27 mouse cellular contexts compared by ENCODE assay signal in the genomic region with DNA sequence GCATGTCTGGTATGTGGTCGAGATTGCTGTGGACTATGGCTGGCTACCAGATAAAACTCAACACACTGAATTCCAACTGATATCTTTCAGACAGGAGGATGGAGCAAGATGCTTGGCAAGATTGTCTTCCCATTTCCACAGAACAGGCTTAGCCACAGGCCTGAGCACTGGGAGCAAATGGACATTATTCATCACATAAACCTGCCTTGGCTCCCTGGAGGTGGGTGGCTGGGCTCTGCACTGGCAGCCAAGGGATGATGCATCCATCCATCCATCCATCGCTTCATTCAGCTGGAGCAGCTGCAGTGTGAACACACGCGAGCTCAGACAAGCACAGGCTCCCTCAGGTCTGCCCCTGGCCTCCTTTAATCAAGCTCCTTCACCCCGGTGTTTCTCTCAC.
DNase-seq lines count a peak whose midpoint lies in the region; ATAC-seq and TF ChIP-seq lines count a peak whose summit lies in the region.
"Had no signal": no experiment of that assay in that cellular context is flagged by ENCODE, and none has a peak within 500 bp of the region (broad histone marks: within the 10 kb centered on the region; RNA-seq: fewer than 3 reads in every experiment).

No protein-coding gene starts in this region.

- no peak overlapping the region for H3K4me3 ChIP-seq in ES-Bruce4 (ENCODE audit: low read depth, low read length)
- H3K4me3 ChIP-seq: embryonic facial prominence, embryonic 10.5 days; embryonic facial prominence, embryonic 13.5 days; erythroblast, embryonic 14.5 days; forebrain, embryonic 10.5 days; forebrain, embryonic 13.5 days; heart, embryonic 13.5 days; hindbrain, embryonic 12.5 days; hindbrain, embryonic 15.5 days had no signal

- no peaks in the 10 kb centered on the region for H3K9me3 ChIP-seq in ES-Bruce4 (replicated peaks; ENCODE audit: control insufficient read depth, insufficient read depth, low read length, poor library complexity, severe bottlenecking)
- H3K9me3 ChIP-seq: embryonic facial prominence, embryonic 10.5 days; embryonic facial prominence, embryonic 13.5 days; forebrain, embryonic 10.5 days; forebrain, embryonic 13.5 days; heart, embryonic 13.5 days; hindbrain, embryonic 12.5 days; hindbrain, embryonic 15.5 days had no signal

- in situ Hi-C loops in Patski (cut with MboI; ENCODE audit: low pct_unique_long_range_greater_than_20kb): no loop called here

- no peaks in the 10 kb centered on the region for H3K36me3 ChIP-seq in ES-Bruce4 (ENCODE audit: control insufficient read depth, insufficient read depth, low read length, poor library complexity, severe bottlenecking)
- H3K36me3 ChIP-seq: G1E; heart, embryonic 13.5 days; hindbrain, embryonic 12.5 days; hindbrain, embryonic 15.5 days had no signal

- 0 out of 2 replicates have a peak overlapping the region, but pooled peaks have one; percentile 18 for H3K27ac ChIP-seq in ES-Bruce4 (ENCODE audit: insufficient read depth, low read length)
- H3K27ac ChIP-seq: embryonic facial prominence, embryonic 10.5 days; embryonic facial prominence, embryonic 13.5 days; forebrain, embryonic 10.5 days; forebrain, embryonic 13.5 days; heart, embryonic 13.5 days; hindbrain, embryonic 12.5 days; hindbrain, embryonic 15.5 days had no signal

- no peak for TF ChIP-seq EP300 in ES-Bruce4 (IDR thresholded peaks at IDR 0.05; ENCODE audit: insufficient read depth, low read depth, low read length)

- CTCF ChIA-PET in Patski (lab: Charles Lee): no interaction called here

- peak; percentile 90 for DNase-seq in heart, adult 11 months
- no peak for DNase-seq in heart, postnatal 4 days
- DNase-seq in Patski (ENCODE audit: low read depth, low spot score): no peak
- no peak for DNase-seq in embryo, embryonic 10.5 days (ENCODE audit: low spot score)
- no peak for DNase-seq in B cell, adult 2 months
- no peak for DNase-seq in spleen, postnatal 10 days (ENCODE audit: low spot score in 2 of 2)
- DNase-seq: adrenal gland, postnatal 10 days; adrenal gland, postnatal 36 days; cerebellum, adult 18-20 months; cerebellum, adult 9-10 months; cerebellum, postnatal 25 days; embryo, embryonic 11 days; gastrocnemius, postnatal 10 days; gastrocnemius, postnatal 36 days; heart, postnatal 14 days had no signal

- no peak overlapping the region for H3K9ac ChIP-seq in ES-Bruce4 (ENCODE audit: low read depth, poor library complexity, severe bottlenecking)
- H3K9ac ChIP-seq: embryonic facial prominence, embryonic 13.5 days; forebrain, embryonic 13.5 days; heart, embryonic 13.5 days; hindbrain, embryonic 12.5 days; hindbrain, embryonic 15.5 days had no signal

- POLR2A ChIA-PET in Patski (lab: Charles Lee): no interaction called here

- peak; percentile 83 for ATAC-seq in Patski
- ATAC-seq: forebrain, embryonic 13.5 days; forebrain, embryonic 16.5 days; intestine, postnatal 0 days had no signal

- H3K27me3 ChIP-seq in ES-Bruce4 (ENCODE audit: control insufficient read depth, insufficient read depth, low read length, poor library complexity, severe bottlenecking): no peaks in the 10 kb centered on the region
- no peaks in the 10 kb centered on the region for H3K27me3 ChIP-seq in Patski
- H3K27me3 ChIP-seq: embryonic facial prominence, embryonic 13.5 days; forebrain, embryonic 13.5 days; heart, embryonic 13.5 days; hindbrain, embryonic 12.5 days; hindbrain, embryonic 15.5 days had no signal

- peaks cover 4% of the 10 kb centered on the region for H3K4me1 ChIP-seq in ES-Bruce4 (ENCODE audit: control insufficient read depth, insufficient read depth, low read length)
- H3K4me1 ChIP-seq: forebrain, embryonic 13.5 days; hindbrain, embryonic 12.5 days had no signal

- TF ChIP-seq POLR2A in ES-Bruce4 (IDR thresholded peaks at IDR 0.05; ENCODE audit: insufficient read depth, low read length): no peak

- TF ChIP-seq CTCF in ES-Bruce4 (IDR thresholded peaks at IDR 0.05; ENCODE audit: low read depth, low read length) (no peak), Patski (IDR thresholded peaks at IDR 0.05) (no peak)
